Mouse (Mus musculus) limb, embryonic 13.5 days (tissue): ENCODE results near the gene Amfr. TPM values are rescaled to one million over a fixed set of nuclear protein-coding genes. Genes with fewer than 3 reads are reported as not detected.

Experiments
- ATAC-seq: fragments of 200-750 bp; cut with Nextera tagmentation; 2 replicates; pipeline ENCODE4 v1.8.0; 2017; ENCODE audit warnings: low read depth, moderate number of reproducible peaks, moderate TSS enrichment; ENCODE audit not compliant: low FRiP score
- H3K27ac ChIP-seq: fragments of 300-500 bp; sonication (generic); 2 replicates; pipeline ENCODE4 v1.5.1; 2015; ENCODE audit warnings: inconsistent platforms, mild to moderate bottlenecking, moderate library complexity
- H3K27me3 ChIP-seq: fragments of 300-500 bp; sonication (generic); 2 replicates; pipeline ENCODE4 v1.6.1; 2015; ENCODE audit warnings: mild to moderate bottlenecking, inconsistent platforms
- H3K36me3 ChIP-seq: fragments of 300-500 bp; sonication (generic); 2 replicates; pipeline ENCODE4 v1.6.1; 2015; ENCODE audit warnings: inconsistent platforms, mild to moderate bottlenecking, moderate library complexity
- H3K4me1 ChIP-seq: fragments of 300-500 bp; sonication (generic); 2 replicates; pipeline ENCODE4 v1.6.1; 2015; ENCODE audit warnings: inconsistent platforms
- H3K4me2 ChIP-seq: fragments of 300-500 bp; sonication (generic); replicated peaks from 2 replicates; pipeline ENCODE4 v1.6.1; 2015; ENCODE audit warnings: inconsistent platforms, mild to moderate bottlenecking, moderate library complexity
- H3K4me3 ChIP-seq: fragments of 300-500 bp; sonication (generic); 2 replicates; pipeline ENCODE4 v1.5.1; 2015; ENCODE audit warnings: moderate library complexity, mild to moderate bottlenecking, inconsistent platforms
- H3K9ac ChIP-seq: fragments of 300-500 bp; sonication (generic); 2 replicates; pipeline ENCODE4 v1.6.1; 2015; ENCODE audit warnings: mild to moderate bottlenecking, inconsistent platforms
- H3K9me3 ChIP-seq: fragments of 300-500 bp; sonication (generic); 2 replicates; pipeline ENCODE4 v1.6.1; 2016; ENCODE audit warnings: inconsistent platforms
- WGBS: fragments of 180-500 bp; shearing (Covaris S2); methylation state at CpG from one replicate; pipeline ENCODE4 v1.1.7; 2015; 5-methylcytosine and 5-hydroxymethylcytosine counted together
- polyA plus RNA-seq: library from polyadenylated mRNA; unstranded; fragments of >200 nt; fragmentation: Nextera tagmentation; extraction: Ambion mirVana; gene quantifications from 2 replicates; pipeline ENCODE4 v1.2.1, GENCODE M21; 2015

The Amfr gene
- polyA plus RNA-seq, 1 experiment from 2014 or later = 41.9 TPM

- no peak for ATAC-seq
- H3K36me3 ChIP-seq = peaks cover 6% of the 10 kb centered on the region
- H3K27me3 ChIP-seq = no peaks in the 10 kb centered on the region
- H3K4me1 ChIP-seq = peaks cover 24% of the 10 kb centered on the region
- H3K4me3 ChIP-seq = peak overlapping the region; percentile 94
- peak overlapping the region; percentile 97 for H3K9ac ChIP-seq
- H3K27ac ChIP-seq = peak overlapping the region; percentile 92; the same call in 1 of the 2 replicates
- 39% methylated on average over 7 of the region's 7 CpGs for WGBS
- no peaks in the 10 kb centered on the region for H3K9me3 ChIP-seq
- peak overlapping the region; percentile 86 for H3K4me2 ChIP-seq
These were observed 477 bp upstream of the Amfr start for GRCm38 (mm10) chr8:94013026-94013612.

GRCm38 (mm10) chr8:94011076-94012012 is 1.3 kb downstream of the Amfr start:
- ATAC-seq = no peak
- peak overlapping the region; percentile 97 for H3K9ac ChIP-seq
- no peaks in the 10 kb centered on the region for H3K27me3 ChIP-seq
- H3K4me2 ChIP-seq = peak overlapping the region; percentile 86
- H3K27ac ChIP-seq = peak overlapping the region; percentile 92
- peaks cover 6% of the 10 kb centered on the region for H3K36me3 ChIP-seq
- WGBS = 3% methylated on average over 48 of the region's 48 CpGs
- H3K4me3 ChIP-seq = peak overlapping the region; percentile 94
- H3K9me3 ChIP-seq = no peaks in the 10 kb centered on the region
- H3K4me1 ChIP-seq = peaks cover 24% of the 10 kb centered on the region

DNA sequence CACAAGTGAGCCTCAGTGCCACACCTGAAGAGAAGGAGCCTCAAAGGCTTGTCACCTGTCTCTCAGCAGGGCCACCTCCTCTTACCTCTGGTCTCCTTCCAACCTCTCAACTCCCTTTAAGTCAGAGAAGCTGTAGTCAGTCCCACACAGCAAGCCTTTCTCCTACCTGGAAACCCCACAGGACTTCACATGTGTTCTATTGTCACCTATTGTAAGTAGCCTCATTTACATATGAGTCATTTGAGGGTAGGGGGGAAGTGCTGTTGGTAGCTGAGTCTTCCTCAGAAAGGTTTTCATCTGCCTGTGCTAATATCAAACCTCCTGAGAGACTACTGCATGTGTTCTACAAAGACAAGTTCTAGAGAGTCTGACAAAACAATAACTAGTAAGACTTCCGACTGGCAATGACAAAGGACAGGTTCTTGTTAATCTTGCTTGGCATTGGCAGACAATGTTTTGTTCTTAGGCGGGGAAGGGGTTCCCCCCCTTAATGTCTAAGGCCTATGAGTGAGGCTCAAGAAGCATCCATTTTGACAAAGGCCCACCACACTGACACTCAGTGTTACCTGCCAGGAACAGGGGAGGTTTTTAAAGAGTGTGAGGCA is 2.4 kb downstream of the Amfr start:
- no peak for ATAC-seq

GRCm38 (mm10) chr8:94009243-94009845 is 3.3 kb downstream of the Amfr start:
- WGBS = 69% methylated on average over 15 of the region's 15 CpGs
- Histone ChIP-seq H3K4me2 (no peak overlapping the region), H3K9me3 (no peaks in the 10 kb centered on the region), H3K4me1 (peaks cover 24% of the 10 kb centered on the region), H3K36me3 (peaks cover 5% of the 10 kb centered on the region), H3K9ac (no peak overlapping the region), H3K4me3 (no peak overlapping the region), H3K27ac (no peak overlapping the region), H3K27me3 (no peaks in the 10 kb centered on the region)
- no peak for ATAC-seq

More for the DNA sequence above, 2.4 kb downstream of the Amfr start:
- H3K27me3 ChIP-seq = no peaks in the 10 kb centered on the region
- peak overlapping the region; percentile 36 for H3K4me2 ChIP-seq
- no peak overlapping the region for H3K9ac ChIP-seq
- H3K4me3 ChIP-seq = no peak overlapping the region
- H3K27ac ChIP-seq = no peak overlapping the region
- no peaks in the 10 kb centered on the region for H3K9me3 ChIP-seq
- WGBS = 69% methylated on average over 2 of the region's 2 CpGs
- peaks cover 24% of the 10 kb centered on the region for H3K4me1 ChIP-seq
- H3K36me3 ChIP-seq = peaks cover 6% of the 10 kb centered on the region

- whole genome bisulfite sequencing = 90% methylated on average over 9 of the region's 9 CpGs
- Histone ChIP-seq H3K27ac (no peak overlapping the region), H3K9ac (no peak overlapping the region), H3K9me3 (no peaks in the 10 kb centered on the region), H3K36me3 (peaks cover 46% of the 10 kb centered on the region), H3K4me1 (peaks cover 3% of the 10 kb centered on the region), H3K4me3 (no peak overlapping the region), H3K27me3 (no peaks in the 10 kb centered on the region), H3K4me2 (no peak overlapping the region)
- ATAC-seq = no peak
These were observed 8.5 kb downstream of the Amfr start for GRCm38 (mm10) chr8:94004139-94004538.

- no peak overlapping the region for H3K27ac ChIP-seq
- H3K36me3 ChIP-seq = peaks cover 67% of the 10 kb centered on the region
- H3K4me2 ChIP-seq = no peak overlapping the region
- 88% methylated on average over 2 of the region's 2 CpGs for WGBS
- no peak overlapping the region for H3K4me3 ChIP-seq
- no peak overlapping the region for H3K9ac ChIP-seq
- H3K27me3 ChIP-seq = no peaks in the 10 kb centered on the region
- no peak for ATAC-seq
- no peaks in the 10 kb centered on the region for H3K4me1 ChIP-seq
- H3K9me3 ChIP-seq = no peaks in the 10 kb centered on the region
These were observed 13.7 kb downstream of the Amfr start for GRCm38 (mm10) chr8:93998961-93999360.

DNA sequence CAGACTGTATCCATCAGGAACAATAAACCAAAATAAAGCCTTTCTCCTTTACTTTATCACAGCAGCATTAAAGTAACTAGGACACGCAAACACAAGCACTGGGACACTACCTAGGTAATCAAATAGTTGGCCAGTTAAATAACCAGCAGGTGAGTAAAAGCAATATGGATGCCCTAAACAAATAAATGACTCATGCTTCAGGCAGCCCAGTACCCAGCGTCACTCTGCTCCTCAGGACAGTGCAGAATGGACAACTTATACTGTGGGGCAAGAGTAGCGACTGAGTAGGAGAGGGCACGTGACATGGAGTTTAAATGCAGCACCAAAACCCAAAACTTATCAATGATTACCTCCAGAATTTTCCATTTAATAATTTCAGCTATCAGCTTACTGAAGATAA is 22.9 kb downstream of the Amfr start:
- Histone ChIP-seq H3K9ac (no peak overlapping the region), H3K4me1 (no peaks in the 10 kb centered on the region), H3K27me3 (no peaks in the 10 kb centered on the region), H3K27ac (no peak overlapping the region), H3K4me3 (no peak overlapping the region), H3K36me3 (peaks cover 65% of the 10 kb centered on the region), H3K4me2 (no peak overlapping the region), H3K9me3 (peaks cover 4% of the 10 kb centered on the region; the same call in 1 of the 2 replicates)
- ATAC-seq = no peak
- WGBS = 93% methylated on average over 4 of the region's 4 CpGs

DNA sequence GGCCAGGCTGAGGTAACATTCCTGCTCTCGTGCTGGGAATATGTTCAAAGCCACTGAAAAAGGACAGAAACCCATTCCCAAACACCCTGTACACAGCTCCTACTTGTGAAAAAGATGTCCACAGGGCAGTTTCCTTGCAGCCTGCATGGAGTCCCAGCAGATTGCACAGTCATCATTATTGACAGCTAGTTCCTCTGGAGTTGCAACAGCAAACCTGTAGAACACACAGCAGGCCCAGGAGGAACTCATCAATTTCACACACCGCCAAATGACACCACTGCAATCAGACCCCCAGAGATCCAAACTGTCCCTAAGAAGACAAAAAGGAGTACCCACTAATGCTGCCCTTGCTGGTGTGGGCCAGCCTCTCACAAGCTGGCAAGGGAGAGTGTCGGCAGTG is 27.9 kb downstream of the Amfr start:
- 93% methylated on average over 3 of the region's 3 CpGs for WGBS
- H3K4me3 ChIP-seq = no peak overlapping the region
- H3K4me1 ChIP-seq = no peaks in the 10 kb centered on the region
- no peak overlapping the region for H3K27ac ChIP-seq
- no peaks in the 10 kb centered on the region for H3K9me3 ChIP-seq
- no peaks in the 10 kb centered on the region for H3K27me3 ChIP-seq
- peaks cover 88% of the 10 kb centered on the region for H3K36me3 ChIP-seq
- H3K4me2 ChIP-seq = no peak overlapping the region
- ATAC-seq = no peak
- H3K9ac ChIP-seq = no peak overlapping the region

DNA sequence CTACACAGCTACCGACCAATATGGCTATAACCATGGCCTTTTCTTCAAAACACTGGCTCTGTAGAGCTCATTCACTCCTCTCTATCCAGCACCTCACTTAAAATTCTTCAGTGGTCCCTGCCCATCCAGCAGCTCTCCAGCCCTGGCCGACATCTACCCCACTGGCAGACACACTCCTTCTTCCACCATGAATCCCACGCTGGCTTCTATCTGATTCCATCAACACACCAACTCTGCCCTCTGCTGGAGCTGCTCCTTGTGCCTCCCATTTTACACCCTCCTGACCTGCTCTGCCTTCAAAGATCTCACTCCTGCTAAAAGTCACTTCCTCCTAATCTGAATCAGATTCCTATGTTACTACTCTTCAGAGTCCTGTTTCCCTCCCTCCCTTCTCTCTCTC is 28.8 kb downstream of the Amfr start:
- H3K27me3 ChIP-seq = no peaks in the 10 kb centered on the region

DNA sequence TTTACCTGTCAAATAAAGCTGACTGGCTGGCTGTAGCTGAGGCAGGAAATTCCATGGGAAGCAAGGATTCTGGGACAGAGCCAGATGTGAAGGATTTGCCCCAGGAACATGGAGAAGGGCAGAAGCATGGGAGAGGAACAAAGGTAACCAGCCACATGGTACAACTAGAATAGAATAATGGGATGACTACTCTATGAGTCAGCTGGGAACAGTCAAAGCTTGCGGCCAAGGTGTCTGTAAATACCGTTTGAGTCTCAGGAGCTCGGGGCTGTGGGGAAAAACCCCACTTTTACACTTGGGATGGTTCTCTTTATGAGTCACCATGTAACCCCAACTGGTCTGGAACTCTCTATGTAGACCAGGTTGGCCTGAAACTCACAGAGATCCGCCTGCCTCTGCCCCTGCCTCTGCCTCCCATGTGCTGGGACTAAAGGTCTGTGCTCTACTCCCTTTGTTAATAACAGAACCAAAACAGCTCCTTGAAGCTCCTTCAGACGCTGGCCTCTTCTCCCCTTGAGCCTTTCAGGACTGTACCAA is 30.9 kb downstream of the Amfr start:
- no peak for ATAC-seq
- H3K4me3 ChIP-seq = no peak overlapping the region
- peaks cover 96% of the 10 kb centered on the region for H3K36me3 ChIP-seq
- H3K9ac ChIP-seq = no peak overlapping the region
- no peak overlapping the region for H3K4me2 ChIP-seq
- WGBS = 91% methylated on average over 5 of the region's 5 CpGs
- H3K4me1 ChIP-seq = no peaks in the 10 kb centered on the region
- no peak overlapping the region for H3K27ac ChIP-seq
- no peaks in the 10 kb centered on the region for H3K9me3 ChIP-seq
- no peaks in the 10 kb centered on the region for H3K27me3 ChIP-seq

More for the DNA sequence above, 28.8 kb downstream of the Amfr start:
- Histone ChIP-seq H3K4me2 (no peak overlapping the region), H3K9ac (no peak overlapping the region), H3K4me1 (no peaks in the 10 kb centered on the region), H3K4me3 (no peak overlapping the region), H3K9me3 (no peaks in the 10 kb centered on the region), H3K27ac (no peak overlapping the region), H3K36me3 (peaks cover 92% of the 10 kb centered on the region)
- ATAC-seq = no peak
- WGBS = 87% methylated on average over 3 of the region's 3 CpGs

DNA sequence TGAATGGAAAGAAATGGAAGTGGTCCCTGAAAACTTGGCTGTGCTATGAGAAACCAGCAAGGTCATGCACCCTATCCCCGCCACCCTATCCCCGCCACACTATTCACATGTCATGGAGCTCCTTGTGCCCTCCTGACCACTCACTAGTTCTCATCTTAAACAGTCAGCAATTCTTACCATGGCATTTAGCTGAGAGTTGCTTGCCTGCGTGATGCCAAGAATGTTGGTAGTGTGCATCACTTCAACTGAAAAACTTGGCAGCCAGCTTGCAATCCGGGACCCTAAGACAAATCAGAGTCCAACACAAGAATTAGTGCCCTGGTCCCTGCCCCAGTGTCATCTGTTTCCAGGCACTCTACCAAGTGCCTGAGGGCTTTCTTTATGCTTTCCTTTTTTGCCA is 32.5 kb downstream of the Amfr start:
- Histone ChIP-seq H3K36me3 (peaks cover 97% of the 10 kb centered on the region), H3K4me1 (no peaks in the 10 kb centered on the region), H3K4me3 (no peak overlapping the region), H3K9ac (no peak overlapping the region), H3K27ac (no peak overlapping the region), H3K4me2 (no peak overlapping the region), H3K27me3 (no peaks in the 10 kb centered on the region), H3K9me3 (no peaks in the 10 kb centered on the region)
- WGBS = 95% methylated on average over 4 of the region's 4 CpGs
- no peak for ATAC-seq
